Mouse (Mus musculus): Measurements from ENCODE around the gene Pik3cb.

GRCm38 (mm10) chr9:99112409-99112808 is 28.0 kb downstream of the Pik3cb start:
- TF ChIP-seq GATA1 (IDR thresholded peaks at IDR 0.05; ENCODE audit: borderline replicate concordance, low read length) (no peak), CTCF (IDR thresholded peaks at IDR 0.05; ENCODE audit: low read depth, low read length) (no peak), TAL1 (conservative IDR thresholded peaks at IDR 0.05; ENCODE audit: low read depth, low read length) (no peak), POLR2AphosphoS5 (IDR thresholded peaks at IDR 0.05; ENCODE audit: insufficient replicate concordance, low read depth, low read length) (no peak), GATA2 (IDR thresholded peaks at IDR 0.05; ENCODE audit: borderline replicate concordance, low read depth, low read length) (no peak)
